Mouse (Mus musculus): ENCODE data around the gene Ccnt1. TPM values are rescaled to one million over a fixed set of nuclear protein-coding genes. Genes with fewer than 3 reads are reported as not detected.

Ccnt1 gene
- 70.7 and 72.0 TPM in 2 replicates for polyA plus RNA-seq (2014; fragmentation: Nextera tagmentation; extraction: Ambion mirVana)

- WGBS, result 86% methylated on average over 10 of the region's 10 CpGs
- Histone ChIP-seq H3K4me2 (ENCODE audit: low read depth, low read length) (no peak within 1 kb of the TSS), H3K27me3 (ENCODE audit: control insufficient read depth, insufficient read depth, low read length) (no peaks in the 10 kb centered on the region), H3K36me3 (ENCODE audit: control insufficient read depth, insufficient read depth, low read length) (no peaks in the 10 kb centered on the region), H3K27ac (ENCODE audit: low read depth, low read length) (no peak within 1 kb of the TSS), H3K9ac (replicated peaks; ENCODE audit: low read depth, low read length) (no peak within 1 kb of the TSS), H3K9me3 (ENCODE audit: control insufficient read depth, low read length) (no peaks in the 10 kb centered on the region), H3K4me3 (ENCODE audit: low read depth, low read length) (no peak within 1 kb of the TSS), H3K4me1 (ENCODE audit: control insufficient read depth, insufficient read depth, low read length) (peaks cover 15% of the 10 kb centered on the region)
- ATAC-seq (ENCODE audit: low read depth), result no peak
Observed at GRCm38 (mm10) chr15:98570873-98571538, at the start of gene Ccnt1, which contains the start of gene 4930415O20Rik. Gene Ccnt1 (minus strand): TSS chr15:98570923. Gene 4930415O20Rik (plus strand): TSS chr15:98571004.

- no peaks in the 10 kb centered on the region for H3K27me3 ChIP-seq (ENCODE audit: control insufficient read depth, insufficient read depth, low read length)
- no peak for ATAC-seq (ENCODE audit: low read depth)
- WGBS, result 2% methylated on average over 12 of the region's 12 CpGs
Observed at GRCm38 (mm10) chr15:98617176-98617537, 46.4 kb upstream of the Ccnt1 start.

GRCm38 (mm10) chr15:98616362-98617175, 45.8 kb upstream of the Ccnt1 start:
- no peak overlapping the region for H3K27ac ChIP-seq (ENCODE audit: low read depth, low read length)
- H3K36me3 ChIP-seq (ENCODE audit: control insufficient read depth, insufficient read depth, low read length), result no peaks in the 10 kb centered on the region
- no peak overlapping the region for H3K4me2 ChIP-seq (ENCODE audit: low read depth, low read length)
- no peak overlapping the region for H3K9ac ChIP-seq (replicated peaks; ENCODE audit: low read depth, low read length)
- ATAC-seq (ENCODE audit: low read depth), result no peak
- H3K4me1 ChIP-seq (ENCODE audit: control insufficient read depth, insufficient read depth, low read length), result 0 out of 2 replicates have a peak, but pooled peaks cover 5% of the 10 kb centered on the region
- 31% methylated on average over 20 of the region's 20 CpGs for WGBS
- H3K27me3 ChIP-seq (ENCODE audit: control insufficient read depth, insufficient read depth, low read length), result no peaks in the 10 kb centered on the region
- no peaks in the 10 kb centered on the region for H3K9me3 ChIP-seq (ENCODE audit: control insufficient read depth, low read length)
- no peak overlapping the region for H3K4me3 ChIP-seq (ENCODE audit: low read depth, low read length)

More at GRCm38 (mm10) chr15:98617176-98617537, 46.4 kb upstream of the Ccnt1 start:
- no peak overlapping the region for H3K4me2 ChIP-seq (ENCODE audit: low read depth, low read length)
- H3K9me3 ChIP-seq (ENCODE audit: control insufficient read depth, low read length), result no peaks in the 10 kb centered on the region
- H3K4me1 ChIP-seq (ENCODE audit: control insufficient read depth, insufficient read depth, low read length), result 0 out of 2 replicates have a peak, but pooled peaks cover 5% of the 10 kb centered on the region
- H3K9ac ChIP-seq (replicated peaks; ENCODE audit: low read depth, low read length), result no peak overlapping the region
- H3K27ac ChIP-seq (ENCODE audit: low read depth, low read length), result no peak overlapping the region
- no peak overlapping the region for H3K4me3 ChIP-seq (ENCODE audit: low read depth, low read length)
- H3K36me3 ChIP-seq (ENCODE audit: control insufficient read depth, insufficient read depth, low read length), result no peaks in the 10 kb centered on the region

- Histone ChIP-seq H3K4me2 (ENCODE audit: low read depth, low read length) (no peak overlapping the region), H3K27ac (ENCODE audit: low read depth, low read length) (no peak overlapping the region), H3K36me3 (ENCODE audit: control insufficient read depth, insufficient read depth, low read length) (no peaks in the 10 kb centered on the region), H3K9ac (replicated peaks; ENCODE audit: low read depth, low read length) (no peak overlapping the region), H3K9me3 (ENCODE audit: control insufficient read depth, low read length) (no peaks in the 10 kb centered on the region), H3K4me1 (ENCODE audit: control insufficient read depth, insufficient read depth, low read length) (0 out of 2 replicates have a peak, but pooled peaks cover 5% of the 10 kb centered on the region), H3K27me3 (ENCODE audit: control insufficient read depth, insufficient read depth, low read length) (no peaks in the 10 kb centered on the region), H3K4me3 (ENCODE audit: low read depth, low read length) (no peak overlapping the region)
- ATAC-seq (ENCODE audit: low read depth), result no peak
- 70% methylated on average over 6 of the region's 6 CpGs for WGBS
Observed at GRCm38 (mm10) chr15:98615751-98616150, 45.0 kb upstream of the Ccnt1 start.

- H3K27ac ChIP-seq (ENCODE audit: low read depth, low read length), result no peak overlapping the region
- H3K9ac ChIP-seq (replicated peaks; ENCODE audit: low read depth, low read length), result no peak overlapping the region
- no peak overlapping the region for H3K4me3 ChIP-seq (ENCODE audit: low read depth, low read length)
- 47% methylated on average over 6 of the region's 6 CpGs for WGBS
- no peaks in the 10 kb centered on the region for H3K9me3 ChIP-seq (ENCODE audit: control insufficient read depth, low read length)
- H3K27me3 ChIP-seq (ENCODE audit: control insufficient read depth, insufficient read depth, low read length), result no peaks in the 10 kb centered on the region
- ATAC-seq (ENCODE audit: low read depth), result no peak
- 0 out of 2 replicates have a peak, but pooled peaks cover 5% of the 10 kb centered on the region for H3K4me1 ChIP-seq (ENCODE audit: control insufficient read depth, insufficient read depth, low read length)
- no peaks in the 10 kb centered on the region for H3K36me3 ChIP-seq (ENCODE audit: control insufficient read depth, insufficient read depth, low read length)
- H3K4me2 ChIP-seq (ENCODE audit: low read depth, low read length), result no peak overlapping the region
Observed at GRCm38 (mm10) chr15:98614971-98615370, 44.2 kb upstream of the Ccnt1 start.

- Histone ChIP-seq H3K9ac (replicated peaks; ENCODE audit: low read depth, low read length) (no peak overlapping the region), H3K4me3 (ENCODE audit: low read depth, low read length) (no peak overlapping the region), H3K9me3 (ENCODE audit: control insufficient read depth, low read length) (no peaks in the 10 kb centered on the region), H3K27ac (ENCODE audit: low read depth, low read length) (no peak overlapping the region), H3K4me1 (ENCODE audit: control insufficient read depth, insufficient read depth, low read length) (0 out of 2 replicates have a peak, but pooled peaks cover 5% of the 10 kb centered on the region), H3K27me3 (ENCODE audit: control insufficient read depth, insufficient read depth, low read length) (no peaks in the 10 kb centered on the region), H3K36me3 (ENCODE audit: control insufficient read depth, insufficient read depth, low read length) (no peaks in the 10 kb centered on the region), H3K4me2 (ENCODE audit: low read depth, low read length) (no peak overlapping the region)
- WGBS, result 38% methylated on average over 9 of the region's 9 CpGs
- ATAC-seq (ENCODE audit: low read depth), result no peak
Observed at GRCm38 (mm10) chr15:98614551-98614950, 43.8 kb upstream of the Ccnt1 start.

- ATAC-seq (ENCODE audit: low read depth), result no peak
- peaks cover 19% of the 10 kb centered on the region for H3K4me1 ChIP-seq (ENCODE audit: control insufficient read depth, insufficient read depth, low read length)
- no peak overlapping the region for H3K4me2 ChIP-seq (ENCODE audit: low read depth, low read length)
- H3K9me3 ChIP-seq (ENCODE audit: control insufficient read depth, low read length), result no peaks in the 10 kb centered on the region
- no peaks in the 10 kb centered on the region for H3K36me3 ChIP-seq (ENCODE audit: control insufficient read depth, insufficient read depth, low read length)
- no peak overlapping the region for H3K9ac ChIP-seq (replicated peaks; ENCODE audit: low read depth, low read length)
- WGBS, result 95% methylated on average over 3 of the region's 3 CpGs
- no peak overlapping the region for H3K27ac ChIP-seq (ENCODE audit: low read depth, low read length)
- no peaks in the 10 kb centered on the region for H3K27me3 ChIP-seq (ENCODE audit: control insufficient read depth, insufficient read depth, low read length)
- no peak overlapping the region for H3K4me3 ChIP-seq (ENCODE audit: low read depth, low read length)
Observed at GRCm38 (mm10) chr15:98612229-98612628, 41.5 kb upstream of the Ccnt1 start.

- Histone ChIP-seq H3K4me2 (ENCODE audit: low read depth, low read length) (peak overlapping the region; percentile 83), H3K4me3 (ENCODE audit: low read depth, low read length) (peak overlapping the region; percentile 68), H3K9me3 (ENCODE audit: control insufficient read depth, low read length) (no peaks in the 10 kb centered on the region), H3K4me1 (ENCODE audit: control insufficient read depth, insufficient read depth, low read length) (peaks cover 26% of the 10 kb centered on the region), H3K36me3 (ENCODE audit: control insufficient read depth, insufficient read depth, low read length) (no peaks in the 10 kb centered on the region), H3K27me3 (ENCODE audit: control insufficient read depth, insufficient read depth, low read length) (no peaks in the 10 kb centered on the region), H3K9ac (replicated peaks; ENCODE audit: low read depth, low read length) (peak overlapping the region; percentile 88), H3K27ac (ENCODE audit: low read depth, low read length) (peak overlapping the region; percentile 84)
- no peak for ATAC-seq (ENCODE audit: low read depth)
- WGBS, result 5% methylated on average over 12 of the region's 12 CpGs
Observed at GRCm38 (mm10) chr15:98610131-98610633, 39.5 kb upstream of the Ccnt1 start.

Data from neural tube, embryonic 14.5 days (tissue).